Mouse (Mus musculus): ENCODE measurements at regions not wholly inside any gene's neighbourhood (a gene's known extent, or its start where the extent isn't known, plus 50 kb on each side); places are given as distances from the start of the nearest gene placed in this dataset.
A peak's percentile ranks its signal among the peaks of the same experiment; 100 is the strongest.

DNA sequence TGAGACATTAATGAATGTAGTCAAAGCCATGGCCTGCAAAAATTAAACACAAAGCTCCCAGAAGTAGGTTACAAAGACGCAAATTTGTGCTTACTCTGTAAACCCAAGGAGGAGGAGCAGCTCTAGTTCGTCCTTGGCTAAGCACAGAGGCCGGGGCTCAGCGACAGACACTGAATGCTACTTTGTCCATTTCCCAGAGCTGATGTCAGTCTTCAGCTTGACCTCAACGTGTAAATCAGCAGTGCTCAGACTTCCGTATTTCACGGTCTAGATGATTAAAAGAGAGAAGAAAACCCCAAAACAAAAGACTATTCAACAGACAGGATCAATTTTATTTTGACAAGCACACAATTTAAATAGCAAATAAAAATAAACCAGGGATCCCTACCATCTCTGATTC, 534.7 kb downstream of the Ptprc start:
- no peak for ATAC-seq
- H3K9me3 ChIP-seq (replicated peaks; ENCODE audit: control insufficient read depth, low read length, poor library complexity, severe bottlenecking), result no peaks in the 10 kb centered on the region
- H3K4me1 ChIP-seq (ENCODE audit: control insufficient read depth, insufficient read depth, low read length), result 0 out of 2 replicates have a peak, but pooled peaks cover 2% of the 10 kb centered on the region
- no peak overlapping the region for H3K4me2 ChIP-seq (ENCODE audit: low read length)
- no peak overlapping the region for H3K27ac ChIP-seq (ENCODE audit: low read length)
- no peak overlapping the region for H3K9ac ChIP-seq (ENCODE audit: low read depth, low read length)
- WGBS, result 13% methylated on average over 7 of the region's 7 CpGs
- H3K36me3 ChIP-seq (ENCODE audit: control insufficient read depth, insufficient read depth, low read length), result no peaks in the 10 kb centered on the region
- no peaks in the 10 kb centered on the region for H3K27me3 ChIP-seq (ENCODE audit: control insufficient read depth, insufficient read depth, low read depth, low read length)
- H3K4me3 ChIP-seq (ENCODE audit: low read depth, low read length), result no peak overlapping the region

DNA sequence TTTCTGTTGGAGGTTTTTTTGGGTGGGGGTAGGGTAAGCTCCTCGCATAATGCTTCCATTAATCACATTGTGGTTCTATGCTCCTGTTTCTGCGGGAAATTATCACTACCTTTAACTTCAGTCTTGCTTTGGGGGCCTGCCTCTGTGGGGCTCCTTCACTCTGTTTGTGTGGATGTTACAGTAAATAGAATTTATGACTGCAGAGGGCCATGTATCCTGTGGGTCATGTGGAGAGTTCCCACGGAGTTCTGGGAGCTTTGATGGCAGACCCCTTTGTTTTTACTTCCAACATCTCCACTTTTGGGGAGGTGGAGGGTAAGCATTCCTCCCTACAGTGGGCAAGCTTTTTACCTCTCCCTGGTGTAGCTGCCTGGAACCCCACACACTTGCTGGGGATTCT, 538.6 kb downstream of the Ptprc start:
- ATAC-seq, result no peak
- 24% methylated on average over 3 of the region's 3 CpGs for WGBS
- no peaks in the 10 kb centered on the region for H3K9me3 ChIP-seq (replicated peaks; ENCODE audit: control insufficient read depth, low read length, poor library complexity, severe bottlenecking)
- no peak overlapping the region for H3K4me3 ChIP-seq (ENCODE audit: low read depth, low read length)
- 0 out of 2 replicates have a peak, but pooled peaks cover 2% of the 10 kb centered on the region for H3K4me1 ChIP-seq (ENCODE audit: control insufficient read depth, insufficient read depth, low read length)
- H3K27ac ChIP-seq (ENCODE audit: low read length), result no peak overlapping the region
- H3K4me2 ChIP-seq (ENCODE audit: low read length), result no peak overlapping the region
- H3K36me3 ChIP-seq (ENCODE audit: control insufficient read depth, insufficient read depth, low read length), result no peaks in the 10 kb centered on the region
- H3K27me3 ChIP-seq (ENCODE audit: control insufficient read depth, insufficient read depth, low read depth, low read length), result no peaks in the 10 kb centered on the region
- no peak overlapping the region for H3K9ac ChIP-seq (ENCODE audit: low read depth, low read length)

- Histone ChIP-seq H3K27me3 (ENCODE audit: control insufficient read depth, insufficient read depth, low read depth, low read length) (no peaks in the 10 kb centered on the region), H3K36me3 (ENCODE audit: control insufficient read depth, insufficient read depth, low read length) (no peaks in the 10 kb centered on the region), H3K9me3 (replicated peaks; ENCODE audit: control insufficient read depth, low read length, poor library complexity, severe bottlenecking) (no peaks in the 10 kb centered on the region), H3K9ac (ENCODE audit: low read depth, low read length) (no peak overlapping the region), H3K4me1 (ENCODE audit: control insufficient read depth, insufficient read depth, low read length) (0 out of 2 replicates have a peak, but pooled peaks cover 2% of the 10 kb centered on the region), H3K4me3 (ENCODE audit: low read depth, low read length) (no peak overlapping the region), H3K4me2 (ENCODE audit: low read length) (no peak overlapping the region), H3K27ac (ENCODE audit: low read length) (no peak overlapping the region)
- 16% methylated on average over 3 of the region's 3 CpGs for WGBS
- no peak for ATAC-seq
Measured at GRCm38 (mm10) chr1:137636321-137636944, 539.1 kb downstream of the Ptprc start.

DNA sequence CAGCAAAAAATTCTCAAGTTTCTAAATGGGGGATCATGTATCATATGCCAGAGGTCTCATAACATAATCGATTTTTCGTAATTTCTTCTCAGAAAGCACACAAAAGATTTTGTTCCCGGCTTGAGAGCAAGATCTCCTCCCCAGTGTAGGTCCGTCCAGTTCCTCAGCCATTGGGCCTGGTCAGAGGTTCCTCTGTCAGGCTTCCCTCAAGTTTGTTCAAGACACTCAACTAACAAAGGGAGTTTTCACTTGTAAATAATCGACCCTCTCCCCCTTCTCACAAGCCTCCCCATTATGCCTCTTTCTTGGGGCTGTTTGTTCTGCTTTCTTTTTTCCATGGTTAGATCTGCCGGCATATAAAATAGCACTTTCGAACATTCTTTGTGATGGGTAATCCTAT, 539.7 kb downstream of the Ptprc start:
- H3K9ac ChIP-seq (ENCODE audit: low read depth, low read length), result no peak overlapping the region
- 17% methylated on average over 7 of the region's 7 CpGs for WGBS
- H3K27ac ChIP-seq (ENCODE audit: low read length), result no peak overlapping the region
- H3K4me1 ChIP-seq (ENCODE audit: control insufficient read depth, insufficient read depth, low read length), result 0 out of 2 replicates have a peak, but pooled peaks cover 2% of the 10 kb centered on the region
- H3K36me3 ChIP-seq (ENCODE audit: control insufficient read depth, insufficient read depth, low read length), result no peaks in the 10 kb centered on the region
- no peak overlapping the region for H3K4me2 ChIP-seq (ENCODE audit: low read length)
- H3K9me3 ChIP-seq (replicated peaks; ENCODE audit: control insufficient read depth, low read length, poor library complexity, severe bottlenecking), result no peaks in the 10 kb centered on the region
- H3K27me3 ChIP-seq (ENCODE audit: control insufficient read depth, insufficient read depth, low read depth, low read length), result no peaks in the 10 kb centered on the region
- ATAC-seq, result no peak
- no peak overlapping the region for H3K4me3 ChIP-seq (ENCODE audit: low read depth, low read length)

GRCm38 (mm10) chr1:137631546-137631945, 544.0 kb downstream of the Ptprc start:
- Histone ChIP-seq H3K4me3 (ENCODE audit: low read depth, low read length) (no peak overlapping the region), H3K4me2 (ENCODE audit: low read length) (no peak overlapping the region), H3K36me3 (ENCODE audit: control insufficient read depth, insufficient read depth, low read length) (no peaks in the 10 kb centered on the region), H3K27me3 (ENCODE audit: control insufficient read depth, insufficient read depth, low read depth, low read length) (no peaks in the 10 kb centered on the region), H3K27ac (ENCODE audit: low read length) (no peak overlapping the region), H3K4me1 (ENCODE audit: control insufficient read depth, insufficient read depth, low read length) (0 out of 2 replicates have a peak, but pooled peaks cover 2% of the 10 kb centered on the region), H3K9ac (ENCODE audit: low read depth, low read length) (no peak overlapping the region), H3K9me3 (replicated peaks; ENCODE audit: control insufficient read depth, low read length, poor library complexity, severe bottlenecking) (no peaks in the 10 kb centered on the region)
- no peak for ATAC-seq

DNA sequence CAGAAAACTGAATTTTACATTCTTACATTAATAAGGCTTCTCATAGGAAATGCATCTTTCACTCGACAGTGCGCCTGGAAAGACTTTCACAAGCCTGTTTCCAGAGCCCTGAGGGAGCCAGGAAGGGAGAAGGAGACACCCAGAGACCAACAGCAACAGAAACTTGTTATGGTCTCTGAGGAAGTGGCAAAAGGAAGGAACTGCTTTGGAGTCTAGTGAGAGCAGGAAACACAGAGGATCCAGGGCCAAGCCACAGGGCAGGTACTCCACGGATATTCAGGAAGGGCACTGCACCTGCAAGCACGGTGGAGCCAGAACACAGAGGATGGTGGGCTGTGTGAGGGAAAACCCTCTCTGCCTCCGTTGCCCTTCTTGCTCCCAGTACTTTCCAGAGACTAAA, 554.8 kb downstream of the Ptprc start:
- Histone ChIP-seq H3K36me3 (ENCODE audit: control insufficient read depth, insufficient read depth, low read length) (no peaks in the 10 kb centered on the region), H3K4me1 (ENCODE audit: control insufficient read depth, insufficient read depth, low read length) (no peaks in the 10 kb centered on the region), H3K4me2 (ENCODE audit: low read length) (no peak overlapping the region), H3K9me3 (replicated peaks; ENCODE audit: control insufficient read depth, low read length, poor library complexity, severe bottlenecking) (no peaks in the 10 kb centered on the region), H3K27me3 (ENCODE audit: control insufficient read depth, insufficient read depth, low read depth, low read length) (no peaks in the 10 kb centered on the region), H3K9ac (ENCODE audit: low read depth, low read length) (no peak overlapping the region), H3K27ac (ENCODE audit: low read length) (no peak overlapping the region), H3K4me3 (ENCODE audit: low read depth, low read length) (no peak overlapping the region)
- whole genome bisulfite sequencing, result 86% methylated on average over 5 of the region's 5 CpGs
- no peak for ATAC-seq

DNA sequence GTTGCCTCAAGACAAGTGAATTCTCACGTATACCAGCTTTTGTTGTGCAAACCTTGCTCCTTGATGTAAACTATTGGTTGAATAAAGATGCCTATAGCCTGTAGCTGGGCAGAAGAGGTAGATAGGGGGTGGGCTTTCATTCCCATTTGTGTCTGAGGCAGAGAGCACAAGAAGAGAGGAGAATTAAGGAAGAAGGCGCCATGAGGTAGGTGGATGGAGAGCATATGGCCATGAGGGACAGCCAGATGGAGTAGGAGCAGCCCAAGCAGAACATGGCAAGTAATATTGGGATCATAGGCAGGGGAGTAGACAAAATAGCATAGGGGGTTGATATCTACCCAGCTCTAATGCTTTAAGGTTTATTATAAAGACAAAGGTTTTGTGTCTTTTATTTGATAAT, 557.3 kb downstream of the Ptprc start:
- no peak overlapping the region for H3K9ac ChIP-seq (ENCODE audit: low read depth, low read length)
- no peaks in the 10 kb centered on the region for H3K36me3 ChIP-seq (ENCODE audit: control insufficient read depth, insufficient read depth, low read length)
- H3K9me3 ChIP-seq (replicated peaks; ENCODE audit: control insufficient read depth, low read length, poor library complexity, severe bottlenecking), result no peaks in the 10 kb centered on the region
- no peak overlapping the region for H3K27ac ChIP-seq (ENCODE audit: low read length)
- no peaks in the 10 kb centered on the region for H3K27me3 ChIP-seq (ENCODE audit: control insufficient read depth, insufficient read depth, low read depth, low read length)
- 90% methylated on average over 2 of the region's 2 CpGs for WGBS
- ATAC-seq, result no peak
- H3K4me3 ChIP-seq (ENCODE audit: low read depth, low read length), result no peak overlapping the region
- no peaks in the 10 kb centered on the region for H3K4me1 ChIP-seq (ENCODE audit: control insufficient read depth, insufficient read depth, low read length)
- no peak overlapping the region for H3K4me2 ChIP-seq (ENCODE audit: low read length)

- no peak overlapping the region for H3K4me2 ChIP-seq (ENCODE audit: low read length)
- H3K4me1 ChIP-seq (ENCODE audit: control insufficient read depth, insufficient read depth, low read length), result no peaks in the 10 kb centered on the region
- 69% methylated on average over 5 of the region's 5 CpGs for WGBS
- no peak overlapping the region for H3K4me3 ChIP-seq (ENCODE audit: low read depth, low read length)
- no peaks in the 10 kb centered on the region for H3K27me3 ChIP-seq (ENCODE audit: control insufficient read depth, insufficient read depth, low read depth, low read length)
- no peak for ATAC-seq
- H3K9me3 ChIP-seq (replicated peaks; ENCODE audit: control insufficient read depth, low read length, poor library complexity, severe bottlenecking), result no peaks in the 10 kb centered on the region
- H3K36me3 ChIP-seq (ENCODE audit: control insufficient read depth, insufficient read depth, low read length), result no peaks in the 10 kb centered on the region
- no peak overlapping the region for H3K27ac ChIP-seq (ENCODE audit: low read length)
- no peak overlapping the region for H3K9ac ChIP-seq (ENCODE audit: low read depth, low read length)
Measured at GRCm38 (mm10) chr1:137617513-137617912, 558.0 kb downstream of the Ptprc start.

DNA sequence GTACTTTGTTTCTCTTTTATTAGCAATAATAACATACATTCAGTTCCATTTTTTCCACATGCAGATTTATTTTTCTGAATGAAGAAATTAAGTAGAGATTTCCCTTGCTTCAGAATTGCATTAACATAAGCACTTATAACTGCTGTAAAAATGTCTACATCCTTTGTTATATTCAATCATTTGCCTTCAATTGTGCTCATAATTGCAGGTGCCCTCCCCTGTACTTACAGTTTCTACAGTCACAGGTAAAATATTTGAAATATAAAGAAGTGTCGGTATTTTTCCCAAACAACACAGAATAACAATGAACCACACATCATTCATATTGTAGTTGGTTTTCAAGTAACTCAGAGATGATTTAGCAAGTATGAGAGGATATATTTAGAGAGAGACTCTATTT, 568.8 kb downstream of the Ptprc start:
- H3K4me3 ChIP-seq (ENCODE audit: low read depth, low read length), result no peak overlapping the region
- no peaks in the 10 kb centered on the region for H3K36me3 ChIP-seq (ENCODE audit: control insufficient read depth, insufficient read depth, low read length)
- no peak overlapping the region for H3K9ac ChIP-seq (ENCODE audit: low read depth, low read length)
- H3K9me3 ChIP-seq (replicated peaks; ENCODE audit: control insufficient read depth, low read length, poor library complexity, severe bottlenecking), result no peaks in the 10 kb centered on the region
- no peaks in the 10 kb centered on the region for H3K27me3 ChIP-seq (ENCODE audit: control insufficient read depth, insufficient read depth, low read depth, low read length)
- no peak for ATAC-seq
- WGBS, result 76% methylated on average over 1 of the region's 1 CpGs
- no peak overlapping the region for H3K4me2 ChIP-seq (ENCODE audit: low read length)
- H3K27ac ChIP-seq (ENCODE audit: low read length), result peak overlapping the region; percentile 11; the same call in 1 of the 2 replicates
- peaks cover 4% of the 10 kb centered on the region; the same call in 1 of the 2 replicates for H3K4me1 ChIP-seq (ENCODE audit: control insufficient read depth, insufficient read depth, low read length)
